Mouse (Mus musculus): Measurements from ENCODE around the gene Ppp1r16b.

Gene Ppp1r16b

GRCm38 (mm10) chr2:158667671-158668432, 2.7 kb downstream of the Ppp1r16b start:
- WGBS, result under 1% methylated on average over 54 of the region's 54 CpGs

GRCm38 (mm10) chr2:158668433-158669010, 3.3 kb downstream of the Ppp1r16b start:
- 9% methylated on average over 23 of the region's 23 CpGs for WGBS

- WGBS, result 49% methylated on average over 13 of the region's 13 CpGs
These were observed 4.3 kb downstream of the Ppp1r16b start for GRCm38 (mm10) chr2:158669199-158670195.

- 50% methylated on average over 10 of the region's 10 CpGs for WGBS
These were observed 5.4 kb downstream of the Ppp1r16b start for GRCm38 (mm10) chr2:158670571-158670970.

GRCm38 (mm10) chr2:158672829-158673228, 7.6 kb downstream of the Ppp1r16b start:
- WGBS, result 21% methylated on average over 6 of the region's 6 CpGs

- WGBS, result 60% methylated on average over 4 of the region's 4 CpGs
These were observed 8.3 kb downstream of the Ppp1r16b start for GRCm38 (mm10) chr2:158673493-158673892.

GRCm38 (mm10) chr2:158674131-158674530, 8.9 kb downstream of the Ppp1r16b start:
- 45% methylated on average over 6 of the region's 6 CpGs for whole genome bisulfite sequencing

GRCm38 (mm10) chr2:158674759-158675158, 9.6 kb downstream of the Ppp1r16b start:
- 71% methylated on average over 7 of the region's 7 CpGs for WGBS

- 54% methylated on average over 6 of the region's 6 CpGs for WGBS
These were observed 10.0 kb downstream of the Ppp1r16b start for GRCm38 (mm10) chr2:158675161-158675560.

- WGBS, result 64% methylated on average over 12 of the region's 12 CpGs
These were observed 10.8 kb downstream of the Ppp1r16b start for GRCm38 (mm10) chr2:158675907-158676533.

GRCm38 (mm10) chr2:158677946-158678345, 12.7 kb downstream of the Ppp1r16b start:
- WGBS, result 56% methylated on average over 8 of the region's 8 CpGs

- 48% methylated on average over 7 of the region's 7 CpGs for WGBS
These were observed 13.9 kb downstream of the Ppp1r16b start for GRCm38 (mm10) chr2:158679091-158679490.

GRCm38 (mm10) chr2:158680357-158680889, 15.2 kb downstream of the Ppp1r16b start:
- 80% methylated on average over 10 of the region's 10 CpGs for WGBS

GRCm38 (mm10) chr2:158681714-158682113, 16.5 kb downstream of the Ppp1r16b start:
- 55% methylated on average over 6 of the region's 6 CpGs for WGBS

GRCm38 (mm10) chr2:158682344-158683037, 17.3 kb downstream of the Ppp1r16b start:
- WGBS, result 49% methylated on average over 11 of the region's 11 CpGs

- WGBS, result 29% methylated on average over 4 of the region's 4 CpGs
These were observed 17.8 kb downstream of the Ppp1r16b start for GRCm38 (mm10) chr2:158683038-158683413.

- WGBS, result 41% methylated on average over 9 of the region's 9 CpGs
These were observed 19.1 kb downstream of the Ppp1r16b start for GRCm38 (mm10) chr2:158684247-158684843.

- 43% methylated on average over 3 of the region's 3 CpGs for WGBS
These were observed 19.7 kb downstream of the Ppp1r16b start for GRCm38 (mm10) chr2:158684910-158685309.

- WGBS, result 66% methylated on average over 2 of the region's 2 CpGs
These were observed 21.2 kb downstream of the Ppp1r16b start for GRCm38 (mm10) chr2:158686394-158686793.

- WGBS, result 5% methylated on average over 25 of the region's 25 CpGs
These were observed 22.6 kb downstream of the Ppp1r16b start for GRCm38 (mm10) chr2:158687804-158688241.
